Mouse (Mus musculus) 3T3-L1 (cell line): ENCODE results near the gene Hoxd9.

Experiments used
- DNase-seq: peaks from one replicate; pipeline ENCODE4 v3.0.0-alpha.2; 2015; ENCODE audit warnings: low read depth, low spot score

Gene Hoxd9

DNA sequence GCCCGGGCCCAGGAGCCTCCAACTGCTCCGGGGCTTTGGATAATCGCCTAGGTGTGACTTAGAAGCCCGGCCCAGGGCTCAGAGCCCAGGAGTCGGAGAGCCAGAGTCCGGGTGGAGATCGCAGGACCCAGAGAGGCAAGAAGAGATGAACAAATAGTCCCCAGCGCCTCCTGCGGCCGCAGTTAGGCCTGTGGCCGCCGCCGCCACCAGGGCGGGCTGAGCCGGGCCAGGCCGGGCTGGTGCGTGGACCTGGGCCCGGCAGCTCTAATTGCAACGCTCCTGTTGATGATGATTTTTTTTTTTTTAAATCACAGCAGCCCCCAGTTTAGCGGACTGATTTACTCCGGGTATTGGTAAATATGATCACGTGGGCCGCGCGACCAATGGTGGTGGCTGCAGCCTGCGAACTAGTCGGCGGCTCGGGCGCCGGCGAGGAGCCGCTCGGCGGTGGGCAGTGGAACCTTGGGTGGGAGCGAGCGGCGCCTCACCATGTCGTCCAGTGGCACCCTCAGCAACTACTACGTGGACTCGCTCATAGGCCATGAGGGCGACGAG is at the start of gene Hoxd9:
TSS of gene Hoxd9 (plus strand) at position 161 of the 555 bp plus-strand sequence.
- peak; percentile 61 for DNase-seq

DNA sequence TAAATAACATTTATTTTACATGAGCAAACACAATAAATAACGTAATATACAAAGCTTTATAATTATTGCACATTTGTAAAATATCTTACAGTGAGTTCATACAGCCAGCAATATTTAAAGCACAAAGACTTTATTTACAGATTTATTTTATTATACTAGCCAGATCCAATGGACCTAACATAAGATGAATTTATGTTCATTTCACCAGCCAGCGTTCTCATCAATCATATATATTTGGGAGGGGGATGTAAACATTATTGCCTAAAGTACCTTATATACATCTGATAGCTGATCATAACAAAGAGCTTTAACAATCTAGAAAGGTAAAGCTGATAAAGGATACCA is 44.6 kb upstream of the Hoxd9 start:
- no peak for DNase-seq

- DNase-seq: no peak
Observed at GRCm38 (mm10) chr2:74653781-74654535, 43.6 kb upstream of the Hoxd9 start.

GRCm38 (mm10) chr2:74654743-74655419 is 42.6 kb upstream of the Hoxd9 start:
- no peak for DNase-seq

- no peak for DNase-seq
Observed at GRCm38 (mm10) chr2:74655420-74655781, 42.1 kb upstream of the Hoxd9 start.

GRCm38 (mm10) chr2:74655821-74656631 is 41.5 kb upstream of the Hoxd9 start:
- DNase-seq: no peak

GRCm38 (mm10) chr2:74656632-74657021 is 40.9 kb upstream of the Hoxd9 start:
- DNase-seq: no peak

DNA sequence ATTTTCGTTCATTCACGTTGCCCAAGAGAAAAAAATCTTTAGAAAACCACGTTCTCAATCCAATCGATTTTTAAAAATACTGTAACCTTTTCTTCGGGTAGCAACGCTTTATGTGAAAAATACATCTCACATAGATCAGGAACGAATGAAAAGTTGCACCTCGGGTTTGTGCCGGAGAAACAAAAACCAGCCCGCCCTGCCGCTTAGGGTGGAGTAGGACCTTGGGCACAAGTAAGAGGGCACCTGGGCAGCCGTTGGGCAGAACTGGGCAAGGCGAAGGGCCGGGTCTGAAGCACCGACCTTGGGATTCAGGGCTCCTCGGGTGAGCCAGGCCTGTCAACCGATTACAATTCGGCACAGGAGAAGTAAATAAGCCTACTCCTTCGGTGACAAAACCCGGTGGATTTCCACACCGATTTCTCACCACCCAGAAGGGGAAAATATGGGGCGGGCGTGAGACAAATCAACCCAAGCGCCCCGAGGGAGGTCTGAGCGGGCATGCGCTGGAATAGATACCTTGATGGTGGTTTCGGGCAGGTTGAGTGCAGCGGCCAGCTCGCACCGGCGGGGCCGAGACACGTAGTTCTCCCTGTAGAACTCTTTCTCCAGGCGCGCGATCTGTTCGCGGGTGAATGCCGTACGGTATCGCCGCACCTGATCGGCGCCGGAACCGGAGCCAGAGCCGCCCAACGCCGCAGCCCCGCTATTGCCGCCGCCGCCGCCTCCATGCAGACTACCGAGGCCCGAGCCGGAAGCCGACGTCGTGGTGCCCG is 40.1 kb upstream of the Hoxd9 start:
- no peak for DNase-seq

- DNase-seq: no peak
Observed at GRCm38 (mm10) chr2:74658024-74658666, 39.4 kb upstream of the Hoxd9 start.

GRCm38 (mm10) chr2:74658667-74659371 is 38.7 kb upstream of the Hoxd9 start:
- no peak for DNase-seq

DNA sequence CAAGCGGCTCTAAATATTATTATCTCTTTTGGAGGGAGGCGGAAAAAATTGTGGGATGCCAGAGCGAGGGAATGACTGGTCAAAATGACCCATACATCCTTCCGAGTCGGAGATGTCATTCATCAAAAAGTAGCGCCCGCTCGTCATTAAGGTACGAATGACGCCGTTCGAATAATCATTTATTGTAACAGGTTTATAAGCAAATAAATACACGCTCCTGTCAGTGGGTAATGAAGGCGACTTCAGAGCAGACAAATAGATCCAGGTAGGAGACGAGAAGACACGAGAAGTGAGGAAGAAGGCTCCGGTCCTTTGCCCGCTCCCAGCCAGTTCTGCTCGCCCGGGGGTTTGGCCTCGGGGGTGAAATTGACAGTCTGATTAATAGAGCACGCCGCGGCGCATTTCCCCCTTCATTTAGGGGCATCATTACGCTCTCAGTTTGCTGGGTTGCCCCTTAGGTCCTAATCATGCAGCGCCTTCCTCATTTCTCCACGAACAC is 38.0 kb upstream of the Hoxd9 start, which contains the start of gene Evx2:
TSS of gene Evx2 (minus strand) at position 51 of the 499 bp plus-strand sequence.
- DNase-seq: no peak

DNA sequence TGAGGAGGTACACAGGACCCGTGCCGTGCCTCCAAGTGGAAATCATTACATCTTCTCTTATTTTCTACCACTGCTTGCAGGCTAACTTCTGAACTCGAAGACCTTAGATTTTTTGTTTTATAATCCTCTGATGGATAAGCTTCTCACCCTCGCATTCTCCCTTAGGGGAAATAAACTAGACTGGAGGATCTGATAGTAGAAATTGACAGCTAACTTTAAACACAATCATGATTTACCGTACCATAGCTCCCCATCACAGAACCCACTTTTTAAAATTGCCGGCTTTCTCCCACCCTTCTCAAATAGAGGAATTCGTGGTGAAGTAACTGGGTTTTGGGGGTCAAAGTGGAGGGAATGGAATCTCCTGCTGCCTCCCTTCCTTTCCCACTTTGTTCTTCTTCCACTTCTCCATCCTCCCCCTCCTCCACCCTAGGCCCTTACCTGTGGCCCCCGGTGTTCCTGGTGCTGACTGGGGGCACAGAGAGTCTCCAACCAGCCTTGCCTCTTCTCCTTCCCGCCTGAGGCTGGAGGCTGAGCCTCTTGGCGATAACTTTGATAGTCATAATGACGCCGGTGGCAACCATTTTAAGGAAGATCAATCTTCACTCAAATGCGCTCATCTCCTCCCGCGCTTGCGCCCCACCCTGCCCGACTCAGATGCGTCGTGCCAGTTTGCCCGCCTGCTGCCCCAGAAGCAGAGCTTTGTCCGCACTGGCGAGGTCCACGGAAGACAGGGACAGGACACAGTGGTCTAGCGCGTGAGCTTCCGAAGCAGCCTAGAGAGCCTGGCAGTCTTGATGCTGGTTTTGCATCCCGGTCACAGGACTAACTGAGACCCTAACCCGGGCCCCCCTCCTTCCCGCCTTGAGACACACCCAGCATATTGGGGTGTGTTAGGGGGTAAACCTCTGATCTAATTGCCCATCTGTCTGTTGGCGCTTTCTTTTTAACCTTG is 36.8 kb upstream of the Hoxd9 start:
- DNase-seq: no peak

- DNase-seq: peak; percentile 26
Observed at GRCm38 (mm10) chr2:74661685-74662084, 35.8 kb upstream of the Hoxd9 start.

- DNase-seq: peak; percentile 79
Observed at GRCm38 (mm10) chr2:74663291-74663925, 34.1 kb upstream of the Hoxd9 start.

- DNase-seq: no peak
Observed at GRCm38 (mm10) chr2:74666411-74666810, 31.1 kb upstream of the Hoxd9 start.

GRCm38 (mm10) chr2:74667191-74667841 is 30.2 kb upstream of the Hoxd9 start:
- DNase-seq: no peak

- DNase-seq: no peak
Observed at GRCm38 (mm10) chr2:74667842-74668357, 29.6 kb upstream of the Hoxd9 start, which contains the start of gene Hoxd13. Hoxd13 (plus strand) TSS chr2:74668310.
